Mouse (Mus musculus): ENCODE measurements around the gene Aldh16a1.

- no peak for TF ChIP-seq POLR2A (IDR thresholded peaks at IDR 0.05; ENCODE audit: insufficient read depth, low read depth, low read length)
- no peak for TF ChIP-seq CTCF (IDR thresholded peaks at IDR 0.05; ENCODE audit: insufficient read depth, low read depth, low read length)
These were observed 27.8 kb upstream of the Aldh16a1 start for GRCm38 (mm10) chr7:45182199-45182601.
